Mouse (Mus musculus) gastrocnemius, postnatal 4 days (tissue): ENCODE data around the gene Rabep2. TPM values are rescaled to one million over a fixed set of nuclear protein-coding genes. Genes with fewer than 3 reads are reported as not detected.

ENCODE experiments used
- DNase-seq, 2 experiments: peaks; one replicate each; pipeline ENCODE4 v3.0.0; 2021 to 2022; ENCODE audit warnings: low spot score in 2 of 2, mixed read lengths in 2 of 2
- total RNA-seq, 2 experiments: library from RNA; stranded (reverse); gene quantifications; 2 replicates each; pipeline ENCODE4 v1.2.3; 2021

Gene Rabep2
- total RNA-seq, 2 experiments from 2014 or later: 14.0 to 16.2 TPM

GRCm38 (mm10) chr7:126491005-126491404, 62.4 kb downstream of the Rabep2 start:
- no peak for DNase-seq

GRCm38 (mm10) chr7:126491973-126492372, 63.4 kb downstream of the Rabep2 start:
- DNase-seq: no peak

- no peak for DNase-seq
These were observed 65.6 kb downstream of the Rabep2 start for GRCm38 (mm10) chr7:126494120-126494519.

GRCm38 (mm10) chr7:126496475-126496874, 67.9 kb downstream of the Rabep2 start:
- DNase-seq: no peak

DNA sequence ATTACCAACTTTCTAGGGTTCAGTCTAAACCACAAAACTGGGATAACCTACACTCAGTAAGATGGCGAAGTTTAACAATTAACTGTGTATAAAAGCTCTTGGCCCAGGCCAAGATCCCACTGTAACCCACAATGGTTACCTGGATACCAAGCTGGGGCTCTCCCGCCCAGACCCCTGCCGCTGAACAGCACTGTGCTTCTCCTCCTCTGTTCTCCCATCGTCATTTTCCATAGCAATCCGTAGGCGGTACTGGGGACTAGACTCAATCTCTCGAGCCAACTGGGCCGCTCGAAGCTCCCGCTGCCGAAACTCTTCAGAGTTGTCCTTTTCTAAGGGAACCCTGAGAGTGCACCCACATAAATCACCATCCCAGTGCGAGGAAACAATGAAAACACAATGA, 69.4 kb downstream of the Rabep2 start:
- no peak for DNase-seq

Other genes with a start within 250 kb of the Rabep2 start
- 10 to 100 TPM; 53.7 to 58.6 TPM for gene Xpo6, start 228.3 kb upstream of the Rabep2 start, total RNA-seq
- 10 to 100 TPM; 38.4 to 43.0 TPM for gene Sbk1, start 156.1 kb upstream of the Rabep2 start, total RNA-seq
- gene Lat, start 59.2 kb upstream of the Rabep2 start, total RNA-seq: 1 to 10 TPM; 1.3 to 1.9 TPM
- gene Spns1, start 51.3 kb upstream of the Rabep2 start, total RNA-seq: 10 to 100 TPM; 31.6 to 33.9 TPM
- gene Nfatc2ip, start 32.0 kb upstream of the Rabep2 start, total RNA-seq: 1 to 10 TPM; 3.2 to 4.1 TPM
- under 1 TPM; 0.13 to 0.39 TPM for gene Cd19, start 13.9 kb upstream of the Rabep2 start, total RNA-seq
- gene Atp2a1, start 34.3 kb downstream of the Rabep2 start, total RNA-seq: 1,000 to 10,000 TPM; 6,232 to 6,720 TPM
- 10 to 100 TPM; 52.7 to 57.0 TPM for gene Sh2b1, start 46.7 kb downstream of the Rabep2 start, total RNA-seq
- 100 to 1,000 TPM in 1 of 2 experiments, 10 to 100 TPM in 1; 97.3 to 127 TPM for gene Tufm, start 58.6 kb downstream of the Rabep2 start, total RNA-seq
- 10 to 100 TPM; 57.0 to 70.7 TPM for gene Atxn2l, start 74.7 kb downstream of the Rabep2 start, total RNA-seq
- 100 to 1,000 TPM; 181 to 184 TPM for gene Eif3c, start 137.7 kb downstream of the Rabep2 start, total RNA-seq
- 1 to 10 TPM in 1 of 2 experiments, under 1 TPM in 1; 0.83 to 1.4 TPM for gene Apobr, start 156.2 kb downstream of the Rabep2 start, total RNA-seq
- gene Cln3, start 157.1 kb downstream of the Rabep2 start, total RNA-seq: 10 to 100 TPM; 11.8 to 14.1 TPM
- not detected for gene Il27, start 166.2 kb downstream of the Rabep2 start, total RNA-seq
- 10 to 100 TPM; 18.2 to 21.6 TPM for gene Nupr1, start 202.1 kb downstream of the Rabep2 start, total RNA-seq
- gene Sgf29, start 220.6 kb downstream of the Rabep2 start, total RNA-seq: 10 to 100 TPM; 27.7 to 31.8 TPM
- gene Sult1a1, start 247.7 kb downstream of the Rabep2 start, total RNA-seq: 10 to 100 TPM; 13.1 to 14.2 TPM